Mouse (Mus musculus) MEL (cell line): Measurements from ENCODE around the gene Casp4. TPM values are rescaled to one million over a fixed set of nuclear protein-coding genes. Genes with fewer than 3 reads are reported as not detected.

ENCODE experiments used
- DNase-seq: peaks from one replicate; pipeline ENCODE4 v3.0.0; 2011; ENCODE audit warnings: low read depth, low spot score
- H3K27ac ChIP-seq: 2 replicates; pipeline ENCODE4 v1.5.1; 2012; ENCODE audit warnings: low read depth, mild to moderate bottlenecking, control low read depth, low read length, moderate library complexity; ENCODE audit not compliant: control insufficient read depth
- H3K27me3 ChIP-seq, 2 experiments: fragments of 150-350 bp in 1 of 2; sonication (generic) in 1 of 2; 2 replicates each; pipeline ENCODE4 v1.6.1; 2012; ENCODE audit warnings: low read length in 2 of 2, mild to moderate bottlenecking in 2 of 2, improper control_type of control experiment in 1 of 2, moderate library complexity in 1 of 2; ENCODE audit not compliant: insufficient read depth in 2 of 2, control insufficient read depth in 1 of 2
- H3K36me3 ChIP-seq, 2 experiments: 2 replicates each; pipeline ENCODE4 v1.6.1; 2012 to 2014; ENCODE audit warnings: low read length in 2 of 2, improper control_type of control experiment in 1 of 2, inconsistent platforms in 1 of 2, mild to moderate bottlenecking in 1 of 2; ENCODE audit not compliant: insufficient read depth in 2 of 2, control insufficient read depth in 1 of 2
- H3K4me1 ChIP-seq, 2 experiments: fragments of 150-350 bp in 1 of 2; sonication (generic) in 1 of 2; 2 replicates each; pipeline ENCODE4 v1.6.1; 2012; ENCODE audit warnings: low read length in 2 of 2, improper control_type of control experiment in 1 of 2, mild to moderate bottlenecking in 1 of 2; ENCODE audit not compliant: insufficient read depth in 2 of 2, control insufficient read depth in 1 of 2
- H3K4me3 ChIP-seq, 2 experiments: fragments of 150-350 bp in 1 of 2; sonication (generic) in 1 of 2; 2 replicates each; pipeline ENCODE4 v1.5.1; 2012; ENCODE audit warnings: low read depth in 2 of 2, low read length in 2 of 2, mild to moderate bottlenecking in 2 of 2, moderate library complexity in 2 of 2, control low read depth in 1 of 2, improper control_type of control experiment in 1 of 2; ENCODE audit not compliant: control insufficient read depth in 1 of 2, insufficient read depth in 1 of 2
- H3K79me2 ChIP-seq: 2 replicates; pipeline ENCODE4 v1.6.1; 2012; ENCODE audit warnings: mild to moderate bottlenecking, low read length, moderate library complexity; ENCODE audit not compliant: control insufficient read depth, poor library complexity, insufficient read depth
- H3K9ac ChIP-seq: 2 replicates; pipeline ENCODE4 v1.6.1; 2012; ENCODE audit warnings: low read depth, mild to moderate bottlenecking, control low read depth, low read length, moderate library complexity; ENCODE audit not compliant: control insufficient read depth, poor library complexity, severe bottlenecking
- H3K9me3 ChIP-seq: fragments of 150-350 bp; sonication (generic); replicated peaks from 2 replicates; pipeline ENCODE4 v1.6.1; 2012; ENCODE audit warnings: mild to moderate bottlenecking, low read length, improper control_type of control experiment, moderate library complexity; ENCODE audit not compliant: insufficient read depth
- CHD1 ChIP-seq: IDR thresholded peaks from 2 replicates; pipeline ENCODE4 v1.6.1; 2012; ENCODE audit warnings: low read depth, mild to moderate bottlenecking, inconsistent platforms, low read length, improper control_type of control experiment
- E2F4 ChIP-seq: IDR thresholded peaks from 2 replicates; pipeline ENCODE4 v1.6.1; 2011; ENCODE audit warnings: low read depth, low read length, improper control_type of control experiment, borderline replicate concordance
- GABPA ChIP-seq: IDR thresholded peaks from 2 replicates; pipeline ENCODE4 v1.6.1; 2012; ENCODE audit warnings: low read depth, mild to moderate bottlenecking, inconsistent platforms, low read length, improper control_type of control experiment, moderate library complexity
- GATA1 ChIP-seq: IDR thresholded peaks from 2 replicates; pipeline ENCODE4 v1.6.1; 2011; ENCODE audit warnings: low read depth, low read length, improper control_type of control experiment
- JUND ChIP-seq: IDR thresholded peaks from 2 replicates; pipeline ENCODE4 v1.6.1; 2011; ENCODE audit warnings: low read depth, mild to moderate bottlenecking, improper control_type of control experiment, low read length
- MAZ ChIP-seq: IDR thresholded peaks from 2 replicates; pipeline ENCODE4 v1.6.1; 2012; ENCODE audit warnings: low read depth, mild to moderate bottlenecking, inconsistent platforms, low read length, improper control_type of control experiment
- MYB ChIP-seq: IDR thresholded peaks from 2 replicates; pipeline ENCODE4 v1.6.1; 2011; ENCODE audit warnings: mild to moderate bottlenecking, low read depth, low read length, improper control_type of control experiment
- NRF1 ChIP-seq: IDR thresholded peaks from 2 replicates; pipeline ENCODE4 v1.6.1; 2014; ENCODE audit warnings: low read depth, mild to moderate bottlenecking, inconsistent platforms, low read length, improper control_type of control experiment, moderate library complexity; ENCODE audit not compliant: poor library complexity, insufficient read depth, severe bottlenecking
- RAD21 ChIP-seq: IDR thresholded peaks from 2 replicates; pipeline ENCODE4 v1.6.1; 2011; ENCODE audit warnings: mild to moderate bottlenecking, low read depth, low read length, improper control_type of control experiment
- RCOR1 ChIP-seq: IDR thresholded peaks from 2 replicates; pipeline ENCODE4 v1.6.1; 2012; ENCODE audit warnings: low read depth, mild to moderate bottlenecking, inconsistent platforms, low read length, improper control_type of control experiment
- SMC3 ChIP-seq: IDR thresholded peaks from 2 replicates; pipeline ENCODE4 v1.6.1; 2011; ENCODE audit warnings: low read depth, low read length, improper control_type of control experiment
- TAL1 ChIP-seq: IDR thresholded peaks from 2 replicates; pipeline ENCODE4 v1.6.1; 2012; ENCODE audit warnings: mild to moderate bottlenecking, inconsistent platforms, low read length, moderate library complexity, mixed read lengths
- USF1 ChIP-seq: IDR thresholded peaks from 2 replicates; pipeline ENCODE4 v1.6.1; 2014; ENCODE audit warnings: low read depth, mild to moderate bottlenecking, inconsistent platforms, low read length, improper control_type of control experiment, moderate library complexity
- USF2 ChIP-seq, 2 experiments: IDR thresholded peaks; 2 replicates each; pipeline ENCODE4 v1.6.1; 2011 to 2012; ENCODE audit warnings: improper control_type of control experiment in 2 of 2, low read length in 2 of 2, borderline replicate concordance in 1 of 2, inconsistent platforms in 1 of 2, low read depth in 1 of 2, mild to moderate bottlenecking in 1 of 2; ENCODE audit not compliant: insufficient read depth in 1 of 2
- ZMIZ1 ChIP-seq: IDR thresholded peaks from 2 replicates; pipeline ENCODE4 v1.6.1; 2012; ENCODE audit warnings: low read depth, mild to moderate bottlenecking, inconsistent platforms, low read length, improper control_type of control experiment, moderate library complexity
- polyA plus RNA-seq, 2 experiments: library from polyadenylated mRNA; stranded (reverse) in 1 of 2; unstranded in 1 of 2; fragments of >175 nt in 1 of 2; fragments of >200 nt in 1 of 2; gene quantifications; 2 replicates each; pipeline versions ENCODE4 v1.2.1 to v1.2.4; 2012; ENCODE audit warnings: low replicate concordance in 2 of 2, low read depth in 1 of 2; ENCODE audit not compliant: insufficient read length in 2 of 2, insufficient read depth in 1 of 2, missing spikeins in 1 of 2
- total RNA-seq: library from RNA; depleted of rRNA; stranded (reverse); fragments of 300-350 nt; gene quantifications from 2 replicates; pipeline ENCODE4 v1.2.3, GENCODE M21; 2012

The Casp4 gene
- total and polyA plus RNA-seq, 3 experiments = 0.11 to 0.62 TPM; not detected in 1

DNA sequence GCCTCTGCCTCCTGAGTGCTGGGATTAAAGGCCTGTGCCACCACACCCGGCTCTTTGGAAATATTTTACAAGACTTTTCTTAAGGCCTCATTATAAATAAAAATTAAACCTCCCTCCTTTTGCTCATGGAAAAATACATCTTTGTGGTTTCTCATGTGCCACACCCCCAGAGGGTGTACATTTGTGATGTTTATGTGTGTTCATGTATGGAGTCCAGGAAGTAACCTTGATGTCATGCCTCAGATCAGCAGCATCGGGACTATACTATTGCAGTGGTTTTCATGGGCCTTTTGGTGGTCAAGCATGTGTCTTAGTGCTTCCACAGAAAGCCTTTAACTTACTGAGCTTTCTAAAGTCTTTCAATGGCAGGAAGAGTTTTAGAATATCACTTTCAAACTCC lies 38.4 kb upstream of the Casp4 start:
- Histone ChIP-seq H3K27ac (no peak overlapping the region), H3K36me3 (no peaks in the 10 kb centered on the region)

DNA sequence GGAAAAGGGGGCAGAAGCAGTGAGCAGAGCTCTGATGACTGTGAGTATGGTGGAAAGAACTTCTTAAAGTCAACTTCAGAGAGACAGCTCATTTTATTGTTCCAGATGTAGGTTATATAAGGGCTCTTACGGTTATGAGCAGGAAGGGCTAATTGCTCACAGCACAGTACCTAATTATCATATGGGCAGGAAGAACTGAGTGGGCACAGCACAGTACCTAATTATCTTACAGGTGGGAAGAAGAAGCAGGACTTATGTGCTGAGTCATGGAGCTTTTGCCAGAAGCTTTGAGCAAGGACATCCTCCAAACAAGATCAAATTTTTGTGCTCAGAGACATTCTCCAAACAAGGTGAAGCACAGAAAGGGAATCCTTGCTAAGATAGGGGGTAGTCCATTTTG lies 37.7 kb upstream of the Casp4 start:
- TF ChIP-seq JUND (no peak), MAZ (no peak), TAL1 (no peak), RAD21 (no peak), USF1 (no peak), CHD1 (no peak), ZMIZ1 (no peak), E2F4 (no peak), RCOR1 (no peak), GABPA (no peak), GATA1 (no peak), NRF1 (no peak), USF2 (IDR thresholded peaks at IDR 0.05; ENCODE audit: borderline replicate concordance in 1 of 2, insufficient read depth in 1 of 2, low read depth in 1 of 2, low read length in 2 of 2) (no peak), SMC3 (no peak)
- TF ChIP-seq, all 39 proteins: peak for 0
- DNase-seq = no peak
- H3K27me3 ChIP-seq = no peaks in the 10 kb centered on the region
- H3K36me3 ChIP-seq = no peaks in the 10 kb centered on the region
- H3K9ac ChIP-seq = no peak overlapping the region
- no peak overlapping the region for H3K4me3 ChIP-seq
- H3K79me2 ChIP-seq = no peaks in the 10 kb centered on the region
- no peak overlapping the region for H3K27ac ChIP-seq
- no peaks in the 10 kb centered on the region for H3K4me1 ChIP-seq
- no peaks in the 10 kb centered on the region for H3K9me3 ChIP-seq

More for the DNA sequence above, 38.4 kb upstream of the Casp4 start:
- H3K9ac ChIP-seq = no peak overlapping the region
- TF ChIP-seq MYB = no peak
- no peak for TF ChIP-seq RAD21
- no peak for TF ChIP-seq NRF1
- TF ChIP-seq TAL1 = no peak
- TF ChIP-seq, all 39 proteins: peak for 0
- no peaks in the 10 kb centered on the region for H3K4me1 ChIP-seq
- DNase-seq = no peak
- no peak overlapping the region for H3K4me3 ChIP-seq
- H3K9me3 ChIP-seq = no peaks in the 10 kb centered on the region
- no peaks in the 10 kb centered on the region for H3K79me2 ChIP-seq
- H3K27me3 ChIP-seq = no peaks in the 10 kb centered on the region
